Mouse (Mus musculus): Measurements from ENCODE around the gene Mfap5. TPM values are rescaled to one million over a fixed set of nuclear protein-coding genes. Genes with fewer than 3 reads are reported as not detected.
A peak's percentile ranks its signal among the peaks of the same experiment; 100 is the strongest.
"Not testable (repeated sequence)": the region's sequence is repeated elsewhere in the genome, so short reads cannot be mapped to it uniquely, and the experiment has no call there.

Mfap5 gene
- polyA plus RNA-seq, 1 experiment from 2014 or later: 55.4 TPM

- H3K9me3 ChIP-seq (ENCODE audit: low read length): no peaks in the 10 kb centered on the region
- H3K4me3 ChIP-seq (ENCODE audit: low read depth, low read length): no peak overlapping the region
- H3K9ac ChIP-seq (replicated peaks; ENCODE audit: low read depth): no peak overlapping the region
- no peak overlapping the region for H3K27ac ChIP-seq (ENCODE audit: low read length)
- WGBS: 22% methylated on average over 3 of the region's 3 CpGs
- H3K27me3 ChIP-seq (replicated peaks; ENCODE audit: insufficient read depth, low read length): no peaks in the 10 kb centered on the region
- no peaks in the 10 kb centered on the region for H3K36me3 ChIP-seq (ENCODE audit: insufficient read depth, low read length)
- H3K4me2 ChIP-seq (replicated peaks; ENCODE audit: low read depth, low read length): no peak overlapping the region
- no peak for ATAC-seq
- H3K4me1 ChIP-seq (ENCODE audit: insufficient read depth, low read depth, low read length): no peaks in the 10 kb centered on the region
- no peak for DNase-seq (ENCODE audit: low spot score)
- TF ChIP-seq EP300 (IDR thresholded peaks at IDR 0.05) (no peak), CTCF (IDR thresholded peaks at IDR 0.05) (no peak)
These were observed 28.4 kb downstream of the Mfap5 start for GRCm38 (mm10) chr6:122534032-122534431.

DNA sequence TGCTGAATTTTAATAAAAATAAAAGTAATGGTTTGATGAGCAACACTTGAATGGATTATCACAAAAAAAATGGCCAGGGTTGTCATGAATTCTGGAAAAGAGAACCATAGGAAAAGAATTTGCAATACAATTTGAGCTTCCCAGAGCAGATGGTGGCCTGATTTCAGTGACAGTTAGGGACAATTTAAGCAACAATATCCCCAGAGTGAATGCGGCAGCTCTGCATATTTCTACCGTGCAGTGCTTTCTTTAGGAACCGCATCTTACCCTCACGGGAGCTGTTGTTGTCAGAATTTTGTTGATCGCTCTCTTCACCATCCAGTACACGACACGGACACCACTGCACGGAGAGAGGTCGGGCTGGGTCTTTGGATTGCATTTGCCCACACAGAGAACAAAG lies 33.9 kb downstream of the Mfap5 start:
- Histone ChIP-seq H3K27me3 (replicated peaks; ENCODE audit: insufficient read depth, low read length) (no peaks in the 10 kb centered on the region), H3K9ac (replicated peaks; ENCODE audit: low read depth) (no peak overlapping the region), H3K27ac (ENCODE audit: low read length) (no peak overlapping the region), H3K9me3 (ENCODE audit: low read length) (no peaks in the 10 kb centered on the region), H3K4me2 (replicated peaks; ENCODE audit: low read depth, low read length) (no peak overlapping the region), H3K36me3 (ENCODE audit: insufficient read depth, low read length) (no peaks in the 10 kb centered on the region), H3K4me1 (ENCODE audit: insufficient read depth, low read depth, low read length) (no peaks in the 10 kb centered on the region), H3K4me3 (ENCODE audit: low read depth, low read length) (no peak overlapping the region)
- ATAC-seq (no peak), DNase-seq (ENCODE audit: low spot score) (no peak)
- TF ChIP-seq CTCF (IDR thresholded peaks at IDR 0.05) (no peak), EP300 (IDR thresholded peaks at IDR 0.05) (no peak)
- 75% methylated on average over 9 of the region's 9 CpGs for WGBS

- H3K27me3 ChIP-seq (replicated peaks; ENCODE audit: insufficient read depth, low read length); H3K27ac ChIP-seq (ENCODE audit: low read length); ATAC-seq; H3K4me2 ChIP-seq (replicated peaks; ENCODE audit: low read depth, low read length); DNase-seq (ENCODE audit: low spot score); H3K4me1 ChIP-seq (ENCODE audit: insufficient read depth, low read depth, low read length); H3K4me3 ChIP-seq (ENCODE audit: low read depth, low read length); H3K9ac ChIP-seq (replicated peaks; ENCODE audit: low read depth); H3K9me3 ChIP-seq (ENCODE audit: low read length); H3K36me3 ChIP-seq (ENCODE audit: insufficient read depth, low read length): not testable (repeated sequence)
- WGBS: 78% methylated on average over 5 of the region's 5 CpGs
These were observed 36.8 kb downstream of the Mfap5 start for GRCm38 (mm10) chr6:122542459-122542858.

GRCm38 (mm10) chr6:122543574-122543973 lies 37.9 kb downstream of the Mfap5 start:
- ATAC-seq (no peak), DNase-seq (ENCODE audit: low spot score) (no peak)
- Histone ChIP-seq H3K4me2 (replicated peaks; ENCODE audit: low read depth, low read length) (no peak overlapping the region), H3K4me3 (ENCODE audit: low read depth, low read length) (no peak overlapping the region), H3K9ac (replicated peaks; ENCODE audit: low read depth) (no peak overlapping the region), H3K27me3 (replicated peaks; ENCODE audit: insufficient read depth, low read length) (no peaks in the 10 kb centered on the region), H3K36me3 (ENCODE audit: insufficient read depth, low read length) (no peaks in the 10 kb centered on the region), H3K27ac (ENCODE audit: low read length) (no peak overlapping the region), H3K4me1 (ENCODE audit: insufficient read depth, low read depth, low read length) (no peaks in the 10 kb centered on the region), H3K9me3 (ENCODE audit: low read length) (no peaks in the 10 kb centered on the region)
- 71% methylated on average over 5 of the region's 5 CpGs for WGBS
- TF ChIP-seq CTCF (IDR thresholded peaks at IDR 0.05) (no peak), EP300 (IDR thresholded peaks at IDR 0.05) (no peak)

DNA sequence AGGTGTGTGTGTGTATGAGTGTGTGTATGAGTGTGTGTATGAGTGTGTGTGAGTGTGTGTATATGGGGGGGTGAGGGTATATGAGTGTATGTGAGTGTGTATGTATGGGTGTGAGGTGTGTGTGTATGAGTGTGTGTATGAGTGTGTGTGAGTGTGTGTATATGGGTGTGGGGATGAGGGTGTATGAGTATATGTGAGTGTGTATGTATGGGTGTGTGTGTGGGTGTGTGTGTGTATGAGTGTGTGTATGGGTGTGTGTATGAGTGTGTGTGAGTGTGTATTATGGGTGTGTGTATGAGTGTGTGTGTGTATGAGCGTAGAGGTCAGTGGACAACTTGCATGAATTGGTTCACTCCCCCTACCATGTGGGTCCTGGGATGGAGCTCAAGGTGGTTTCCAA lies 39.0 kb downstream of the Mfap5 start:
- Histone ChIP-seq H3K9ac (replicated peaks; ENCODE audit: low read depth) (no peak overlapping the region), H3K9me3 (ENCODE audit: low read length) (no peaks in the 10 kb centered on the region), H3K4me1 (ENCODE audit: insufficient read depth, low read depth, low read length) (no peaks in the 10 kb centered on the region), H3K4me3 (ENCODE audit: low read depth, low read length) (no peak overlapping the region), H3K27ac (ENCODE audit: low read length) (no peak overlapping the region), H3K4me2 (replicated peaks; ENCODE audit: low read depth, low read length) (no peak overlapping the region), H3K36me3 (ENCODE audit: insufficient read depth, low read length) (no peaks in the 10 kb centered on the region), H3K27me3 (replicated peaks; ENCODE audit: insufficient read depth, low read length) (no peaks in the 10 kb centered on the region)
- ATAC-seq (no peak), DNase-seq (ENCODE audit: low spot score) (no peak)
- TF ChIP-seq CTCF (IDR thresholded peaks at IDR 0.05) (no peak), EP300 (IDR thresholded peaks at IDR 0.05) (no peak)
- WGBS: 94% methylated on average over 1 of the region's 1 CpGs

- TF ChIP-seq EP300 (IDR thresholded peaks at IDR 0.05) (no peak), CTCF (IDR thresholded peaks at IDR 0.05) (no peak)
- Histone ChIP-seq H3K36me3 (ENCODE audit: insufficient read depth, low read length) (no peaks in the 10 kb centered on the region), H3K4me2 (replicated peaks; ENCODE audit: low read depth, low read length) (no peak overlapping the region), H3K4me1 (ENCODE audit: insufficient read depth, low read depth, low read length) (no peaks in the 10 kb centered on the region), H3K27ac (ENCODE audit: low read length) (no peak overlapping the region), H3K4me3 (ENCODE audit: low read depth, low read length) (no peak overlapping the region), H3K9me3 (ENCODE audit: low read length) (no peaks in the 10 kb centered on the region), H3K27me3 (replicated peaks; ENCODE audit: insufficient read depth, low read length) (no peaks in the 10 kb centered on the region), H3K9ac (replicated peaks; ENCODE audit: low read depth) (no peak overlapping the region)
- DNase-seq (ENCODE audit: low spot score) (peak; percentile 74), ATAC-seq (peak; percentile 69)
- WGBS: 49% methylated on average over 9 of the region's 9 CpGs
These were observed 39.7 kb downstream of the Mfap5 start for GRCm38 (mm10) chr6:122545289-122545882.

GRCm38 (mm10) chr6:122545948-122546347 lies 40.3 kb downstream of the Mfap5 start:
- no peak overlapping the region for H3K4me3 ChIP-seq (ENCODE audit: low read depth, low read length)
- no peaks in the 10 kb centered on the region for H3K4me1 ChIP-seq (ENCODE audit: insufficient read depth, low read depth, low read length)
- H3K9ac ChIP-seq (replicated peaks; ENCODE audit: low read depth): no peak overlapping the region
- H3K36me3 ChIP-seq (ENCODE audit: insufficient read depth, low read length): no peaks in the 10 kb centered on the region
- WGBS: 64% methylated on average over 10 of the region's 10 CpGs
- DNase-seq (ENCODE audit: low spot score): no peak
- TF ChIP-seq EP300 (IDR thresholded peaks at IDR 0.05) (no peak), CTCF (IDR thresholded peaks at IDR 0.05) (no peak)
- H3K9me3 ChIP-seq (ENCODE audit: low read length): no peaks in the 10 kb centered on the region
- H3K4me2 ChIP-seq (replicated peaks; ENCODE audit: low read depth, low read length): no peak overlapping the region
- no peaks in the 10 kb centered on the region for H3K27me3 ChIP-seq (replicated peaks; ENCODE audit: insufficient read depth, low read length)
- no peak overlapping the region for H3K27ac ChIP-seq (ENCODE audit: low read length)
- ATAC-seq: peak; percentile 33; the same call in 1 of the 2 replicates
